Mouse (Mus musculus) kidney, embryonic 16.5 days (tissue): ENCODE data around the gene Cdh16. TPM values are rescaled to one million over a fixed set of nuclear protein-coding genes. Genes with fewer than 3 reads are reported as not detected.
A peak's percentile ranks its signal among the peaks of the same experiment; 100 is the strongest.

Experiments
- ATAC-seq: fragments of 200-750 bp; cut with Nextera tagmentation; 2 replicates; pipeline ENCODE4 v1.8.0; 2017; ENCODE audit warnings: moderate TSS enrichment; ENCODE audit not compliant: low FRiP score, low TSS enrichment
- H3K27ac ChIP-seq: fragments of 300-500 bp; sonication (generic); 2 replicates; pipeline ENCODE4 v1.5.1; 2014; ENCODE audit warnings: low read length
- H3K27me3 ChIP-seq: fragments of 300-500 bp; sonication (generic); 2 replicates; pipeline ENCODE4 v1.6.1; 2014; ENCODE audit warnings: low read length, control low read depth, mixed read lengths; ENCODE audit not compliant: insufficient read depth
- H3K36me3 ChIP-seq: fragments of 300-500 bp; sonication (generic); 2 replicates; pipeline ENCODE4 v1.6.1; 2014; ENCODE audit warnings: low read length, control low read depth, mixed read lengths; ENCODE audit not compliant: insufficient read depth
- H3K4me1 ChIP-seq: fragments of 300-500 bp; sonication (generic); 2 replicates; pipeline ENCODE4 v1.6.1; 2014; ENCODE audit warnings: low read length, control low read depth, mixed read lengths; ENCODE audit not compliant: insufficient read depth
- H3K4me2 ChIP-seq: fragments of 300-500 bp; sonication (generic); replicated peaks from 2 replicates; pipeline ENCODE4 v1.6.1; 2014; ENCODE audit warnings: low read depth, low read length
- H3K4me3 ChIP-seq: fragments of 300-500 bp; sonication (generic); 2 replicates; pipeline ENCODE4 v1.5.1; 2014; ENCODE audit warnings: mild to moderate bottlenecking, low read length
- H3K9ac ChIP-seq: fragments of 300-500 bp; sonication (generic); replicated peaks from 2 replicates; pipeline ENCODE4 v1.6.1; 2014; ENCODE audit warnings: low read length
- H3K9me3 ChIP-seq: fragments of 300-500 bp; sonication (generic); 2 replicates; pipeline ENCODE4 v1.6.1; 2016; ENCODE audit warnings: low read length, control low read depth
- WGBS: fragments of 180-500 bp; shearing (Covaris S2); extraction: QIAGEN DNeasy Blood & Tissue Kit; methylation state at CpG from one replicate; pipeline ENCODE4 v1.1.7; 2014; 5-methylcytosine and 5-hydroxymethylcytosine counted together
- polyA plus RNA-seq: library from polyadenylated mRNA; unstranded; fragments of >200 nt; fragmentation: Nextera tagmentation; extraction: Ambion mirVana; gene quantifications from 2 replicates; pipeline ENCODE4 v1.2.1, GENCODE M21; 2015

The Cdh16 gene
- polyA plus RNA-seq, 1 experiment from 2014 or later = 427 TPM

- Histone ChIP-seq H3K4me3 (no peak overlapping the region), H3K9me3 (no peaks in the 10 kb centered on the region), H3K36me3 (no peaks in the 10 kb centered on the region), H3K27ac (no peak overlapping the region), H3K27me3 (no peaks in the 10 kb centered on the region), H3K9ac (no peak overlapping the region), H3K4me2 (peak overlapping the region; percentile 31; the same call in 1 of the 2 replicates), H3K4me1 (no peaks in the 10 kb centered on the region)
- WGBS = 21% methylated on average over 21 of the region's 22 CpGs
- peak; percentile 90 for ATAC-seq
These were observed 59.4 kb downstream of the Cdh16 start for GRCm38 (mm10) chr8:104564633-104565456.

GRCm38 (mm10) chr8:104560731-104561130 is 63.5 kb downstream of the Cdh16 start:
- Histone ChIP-seq H3K27me3 (no peaks in the 10 kb centered on the region), H3K9ac (no peak overlapping the region), H3K4me2 (no peak overlapping the region), H3K4me1 (no peaks in the 10 kb centered on the region), H3K36me3 (no peaks in the 10 kb centered on the region), H3K4me3 (no peak overlapping the region), H3K9me3 (no peaks in the 10 kb centered on the region), H3K27ac (no peak overlapping the region)
- no peak for ATAC-seq

GRCm38 (mm10) chr8:104557226-104557625 is 67.0 kb downstream of the Cdh16 start:
- H3K36me3 ChIP-seq = no peaks in the 10 kb centered on the region
- no peaks in the 10 kb centered on the region for H3K4me1 ChIP-seq
- no peaks in the 10 kb centered on the region for H3K27me3 ChIP-seq
- H3K9ac ChIP-seq = no peak overlapping the region
- WGBS = 60% methylated on average over 7 of the region's 7 CpGs
- no peak overlapping the region for H3K4me3 ChIP-seq
- H3K4me2 ChIP-seq = no peak overlapping the region
- no peaks in the 10 kb centered on the region for H3K9me3 ChIP-seq
- no peak for ATAC-seq
- H3K27ac ChIP-seq = no peak overlapping the region

- Histone ChIP-seq H3K4me3 (no peak overlapping the region), H3K4me2 (no peak overlapping the region), H3K4me1 (no peaks in the 10 kb centered on the region), H3K36me3 (no peaks in the 10 kb centered on the region), H3K9me3 (no peaks in the 10 kb centered on the region), H3K27me3 (no peaks in the 10 kb centered on the region), H3K27ac (no peak overlapping the region), H3K9ac (no peak overlapping the region)
- WGBS = 91% methylated on average over 4 of the region's 4 CpGs
- no peak for ATAC-seq
These were observed 69.0 kb downstream of the Cdh16 start for GRCm38 (mm10) chr8:104555191-104555590.

Other genes starting within 250 kb of the Cdh16 start
- 3.4 and 3.6 TPM in 2 replicates for gene Cmtm4, start 228.6 kb downstream of the Cdh16 start, polyA plus RNA-seq
- gene Dync1li2, start 181.3 kb downstream of the Cdh16 start, polyA plus RNA-seq = 59.0 and 62.7 TPM in 2 replicates
- 0.36 and 0.44 TPM in 2 replicates for gene Terb1, start 114.5 kb downstream of the Cdh16 start, polyA plus RNA-seq
- gene Nae1, start 89.8 kb downstream of the Cdh16 start, polyA plus RNA-seq = 98.6 and 99.2 TPM in 2 replicates
- gene Car7, start 89.7 kb downstream of the Cdh16 start, polyA plus RNA-seq = 2.4 and 3.3 TPM in 2 replicates
- 19.2 and 20.3 TPM in 2 replicates for gene Pdp2, start 32.9 kb downstream of the Cdh16 start, polyA plus RNA-seq
- gene Rrad, start 6.9 kb upstream of the Cdh16 start, polyA plus RNA-seq = 13.5 and 15.0 TPM in 2 replicates
- gene Ciao2b, start 17.6 kb upstream of the Cdh16 start, polyA plus RNA-seq = 106 and 108 TPM in 2 replicates
- gene Ces2a, start 109.6 kb upstream of the Cdh16 start, polyA plus RNA-seq = 0.09 and 0.32 TPM in 2 replicates
- 0.79 and 0.80 TPM in 2 replicates for gene Ces2b, start 207.2 kb upstream of the Cdh16 start, polyA plus RNA-seq
- 0.28 TPM in 1 of 2 replicates, not detected in the other for gene Ces2c, start 222.7 kb upstream of the Cdh16 start, polyA plus RNA-seq